Mouse (Mus musculus) ES-E14 (cell line): ENCODE measurements around the gene Cadm2. TPM values are rescaled to one million over a fixed set of nuclear protein-coding genes. Genes with fewer than 3 reads are reported as not detected.

Experiments
- DNase-seq: peaks from one replicate; pipeline ENCODE4 v3.0.0-alpha.2; 2013; ENCODE audit warnings: low read depth, low spot score
- H3K27ac ChIP-seq: 2 replicates; pipeline ENCODE4 v1.5.1; 2012; ENCODE audit warnings: low read depth, mild to moderate bottlenecking, low read length, moderate library complexity, mixed read lengths; ENCODE audit not compliant: poor library complexity, insufficient read depth, severe bottlenecking
- H3K36me3 ChIP-seq: 2 replicates; pipeline ENCODE4 v1.6.1; 2012; ENCODE audit warnings: mild to moderate bottlenecking, low read length, moderate library complexity, mixed read lengths; ENCODE audit not compliant: control insufficient read depth, poor library complexity, insufficient read depth, severe bottlenecking
- H3K4me1 ChIP-seq, 2 experiments: fragments of 150-350 bp in 1 of 2; sonication (generic) in 1 of 2; 2 replicates each; pipeline ENCODE4 v1.6.1; 2012; ENCODE audit warnings: low read length in 2 of 2, mild to moderate bottlenecking in 1 of 2, mixed read lengths in 1 of 2; ENCODE audit not compliant: control insufficient read depth in 2 of 2, insufficient read depth in 2 of 2, poor library complexity in 1 of 2
- H3K4me3 ChIP-seq, 2 experiments: fragments of 150-350 bp in 1 of 2; sonication (generic) in 1 of 2; 2 replicates each; pipeline ENCODE4 v1.5.1; 2012; ENCODE audit warnings: low read length in 2 of 2, low read depth in 1 of 2, mild to moderate bottlenecking in 1 of 2, mixed read lengths in 1 of 2; ENCODE audit not compliant: insufficient read depth in 1 of 2, poor library complexity in 1 of 2, severe bottlenecking in 1 of 2
- H3K9ac ChIP-seq: 2 replicates; pipeline ENCODE4 v1.6.1; 2012; ENCODE audit warnings: low read depth, mild to moderate bottlenecking, low read length, mixed read lengths; ENCODE audit not compliant: poor library complexity, insufficient read depth, severe bottlenecking
- H3K9me3 ChIP-seq: fragments of 150-350 bp; sonication (generic); 2 replicates; pipeline ENCODE4 v1.6.1; 2012; ENCODE audit warnings: low read depth, mild to moderate bottlenecking, low read length; ENCODE audit not compliant: control insufficient read depth, insufficient read depth
- CHD2 ChIP-seq: IDR thresholded peaks from 2 replicates; pipeline ENCODE4 v1.6.1; 2014; ENCODE audit warnings: mild to moderate bottlenecking, low read depth, low read length, inconsistent platforms
- HCFC1 ChIP-seq: IDR thresholded peaks from 2 replicates; pipeline ENCODE4 v1.6.1; 2012; ENCODE audit warnings: low read length, inconsistent platforms, borderline replicate concordance; ENCODE audit not compliant: insufficient read depth
- MAFK ChIP-seq: IDR thresholded peaks from 2 replicates; pipeline ENCODE4 v1.6.1; 2014; ENCODE audit warnings: mild to moderate bottlenecking, low read depth, low read length, inconsistent platforms; ENCODE audit not compliant: insufficient read depth
- ZC3H11A ChIP-seq: IDR thresholded peaks from 2 replicates; pipeline ENCODE4 v1.6.1; 2012; ENCODE audit warnings: low read depth, mild to moderate bottlenecking, inconsistent platforms, low read length, borderline replicate concordance
- ZNF384 ChIP-seq: IDR thresholded peaks from 2 replicates; pipeline ENCODE4 v1.6.1; 2012; ENCODE audit warnings: low read depth, low read length, inconsistent platforms
- in situ Hi-C, 2 experiments: fragments of 600-800 bp; cut with MboI; formaldehyde crosslinking; loops; one replicate each; pipeline ENCODE4 v1.15.1; 2025; ENCODE audit warnings: low sequenced_read_pairs in 2 of 2, inconsistent platforms in 1 of 2; ENCODE audit not compliant: unreplicated experiment in 2 of 2
- total RNA-seq: library from RNA; depleted of rRNA; stranded (reverse); fragments of 300-350 nt; gene quantifications from 2 replicates; pipeline ENCODE4 v1.2.3, GENCODE M21; 2012

The Cadm2 gene
- total RNA-seq, 1 experiment = 0.09 TPM

DNA sequence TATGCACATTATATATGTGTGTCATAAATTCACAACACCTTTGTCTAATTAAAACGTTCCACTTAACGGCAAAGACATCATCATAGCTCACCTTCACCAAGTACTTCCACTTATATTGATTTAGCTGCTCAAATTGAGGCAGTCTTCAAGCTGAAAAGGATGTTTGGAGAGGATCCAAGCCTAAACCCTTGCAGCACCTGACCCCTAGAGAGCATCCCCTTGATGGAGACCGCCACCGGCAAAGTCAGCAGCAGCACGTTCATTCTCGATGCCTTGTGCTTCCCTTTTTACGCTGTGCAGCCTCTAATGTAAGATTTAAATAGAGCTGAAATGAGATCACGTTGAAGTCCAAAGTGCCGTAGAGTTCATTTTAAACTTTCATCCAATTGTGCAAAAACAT lies 20.7 kb downstream of the Cadm2 start:
- in situ Hi-C loops = no loop called here
- Histone ChIP-seq H3K4me1 (no peaks in the 10 kb centered on the region), H3K4me3 (no peak overlapping the region), H3K36me3 (no peaks in the 10 kb centered on the region), H3K27ac (no peak overlapping the region), H3K9me3 (no peaks in the 10 kb centered on the region), H3K9ac (no peak overlapping the region)
- no peak for TF ChIP-seq CHD2
- no peak for TF ChIP-seq ZNF384
- DNase-seq = no peak

DNA sequence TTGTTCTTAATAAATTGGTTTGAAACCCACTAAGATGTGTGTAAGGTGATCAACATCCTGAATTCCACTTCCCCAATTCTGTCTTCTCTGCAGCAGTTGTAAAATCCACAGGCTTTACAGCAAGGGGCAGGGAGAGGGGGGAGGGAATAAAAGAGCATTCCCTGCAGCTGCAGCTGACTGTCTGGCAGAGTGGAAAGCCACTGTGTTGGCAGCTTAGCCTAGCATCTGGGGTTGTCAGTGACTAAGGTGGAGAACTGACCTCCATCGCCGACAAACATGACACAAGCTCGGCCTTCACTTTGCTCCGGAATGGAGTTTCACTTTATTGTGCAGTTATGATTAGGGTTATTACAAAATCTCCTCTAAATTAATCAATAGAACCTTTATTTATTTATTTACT lies 21.9 kb downstream of the Cadm2 start:
- TF ChIP-seq CHD2 = no peak
- no peak for TF ChIP-seq ZC3H11A
- TF ChIP-seq MAFK = no peak
- no peak for TF ChIP-seq ZNF384
- no peak for TF ChIP-seq HCFC1
- Histone ChIP-seq H3K4me1 (no peaks in the 10 kb centered on the region), H3K9me3 (no peaks in the 10 kb centered on the region), H3K4me3 (no peak overlapping the region), H3K9ac (no peak overlapping the region), H3K36me3 (no peaks in the 10 kb centered on the region), H3K27ac (no peak overlapping the region)
- in situ Hi-C loops = no loop called here
- no peak for DNase-seq

DNA sequence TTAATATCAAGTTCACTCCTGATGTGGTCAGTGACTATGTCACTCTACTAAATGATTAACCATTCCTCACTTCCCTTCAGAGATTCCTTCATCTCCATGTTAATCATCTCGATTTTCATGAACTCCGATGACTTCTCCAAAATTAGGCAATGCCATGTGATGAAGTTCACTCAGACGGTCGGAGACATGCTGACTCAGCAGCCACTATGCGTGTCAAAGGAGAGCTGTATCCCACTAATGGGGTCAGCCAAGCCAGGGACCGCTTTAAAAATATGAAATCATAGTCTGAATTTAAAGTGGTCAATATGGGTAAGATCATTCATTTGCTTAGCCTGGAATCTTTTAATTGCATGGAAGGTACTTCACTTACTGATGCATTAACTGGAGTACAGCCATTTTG lies 29.7 kb downstream of the Cadm2 start:
- in situ Hi-C loops = no loop called here
- H3K36me3 ChIP-seq = no peaks in the 10 kb centered on the region
- no peak for TF ChIP-seq CHD2
- TF ChIP-seq MAFK = peak; percentile 74
- no peaks in the 10 kb centered on the region for H3K9me3 ChIP-seq
- H3K4me3 ChIP-seq = no peak overlapping the region
- no peaks in the 10 kb centered on the region for H3K4me1 ChIP-seq
- no peak overlapping the region for H3K27ac ChIP-seq
- DNase-seq = no peak
- H3K9ac ChIP-seq = no peak overlapping the region

DNA sequence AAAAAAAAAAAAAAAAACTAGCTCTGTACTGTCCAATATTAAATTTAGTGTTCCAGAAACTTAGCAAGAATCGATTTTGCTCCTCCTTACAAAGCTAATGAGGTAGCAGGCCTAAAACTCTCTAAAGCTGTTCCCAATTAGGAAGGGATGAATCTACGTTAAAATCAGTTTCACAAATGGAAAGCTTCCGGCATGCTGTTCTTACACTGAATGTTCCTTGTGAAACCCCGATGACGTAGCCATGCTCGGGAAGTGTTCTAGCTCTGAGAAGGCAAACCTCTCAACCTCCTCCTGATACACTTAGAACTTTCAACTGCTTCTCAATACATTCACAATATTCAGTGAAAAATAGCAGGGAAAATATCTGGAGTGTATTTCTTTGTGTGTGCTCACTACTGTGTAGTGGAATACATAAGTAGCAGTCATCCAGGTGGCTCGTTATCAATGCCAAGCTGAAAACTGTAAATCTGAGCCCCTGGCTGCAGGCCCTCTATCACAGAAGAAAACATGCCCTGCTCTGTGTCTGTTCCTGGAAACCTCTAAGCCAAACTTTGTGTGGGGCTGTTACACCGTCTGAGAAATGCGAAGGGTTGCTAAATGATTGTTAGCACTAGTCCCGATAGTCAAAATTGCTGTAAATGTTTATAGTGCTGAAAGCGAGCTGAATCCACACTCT lies 41.7 kb downstream of the Cadm2 start:
- in situ Hi-C loops = no loop called here
- H3K27ac ChIP-seq = no peak overlapping the region
- H3K4me1 ChIP-seq = no peaks in the 10 kb centered on the region
- H3K9me3 ChIP-seq = no peaks in the 10 kb centered on the region
- H3K4me3 ChIP-seq = no peak overlapping the region
- no peak for DNase-seq
- H3K9ac ChIP-seq = no peak overlapping the region
- no peaks in the 10 kb centered on the region for H3K36me3 ChIP-seq
- no peak for TF ChIP-seq CHD2
- no peak for TF ChIP-seq MAFK
- no peak for TF ChIP-seq HCFC1
- no peak for TF ChIP-seq ZNF384
- TF ChIP-seq ZC3H11A = no peak

DNA sequence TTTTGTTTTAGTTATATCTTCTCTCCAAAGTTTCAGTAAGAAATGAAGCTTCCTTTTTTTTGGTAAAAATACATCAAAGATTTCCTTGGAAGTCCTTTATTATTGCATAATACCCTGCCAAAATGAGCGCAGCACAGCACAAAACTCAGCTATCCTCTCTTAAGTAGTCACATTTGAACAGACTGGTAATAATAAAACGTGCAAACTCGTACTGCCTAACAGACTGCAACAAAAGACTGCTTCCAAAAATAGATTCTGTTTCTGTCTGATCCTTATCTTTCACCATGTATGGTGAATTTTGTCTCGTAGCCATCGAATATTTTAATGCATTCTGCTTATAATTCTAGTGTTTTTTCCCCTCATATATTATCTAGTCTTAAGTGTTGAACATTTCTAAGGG lies 45.2 kb downstream of the Cadm2 start:
- H3K4me1 ChIP-seq = no peaks in the 10 kb centered on the region
- in situ Hi-C loops = no loop called here
- no peak overlapping the region for H3K4me3 ChIP-seq
- TF ChIP-seq ZNF384 (no peak), HCFC1 (no peak)
- no peak overlapping the region for H3K9ac ChIP-seq
- no peak for DNase-seq
- no peaks in the 10 kb centered on the region for H3K36me3 ChIP-seq
- no peaks in the 10 kb centered on the region for H3K9me3 ChIP-seq
- no peak overlapping the region for H3K27ac ChIP-seq
